Mouse (Mus musculus): ENCODE measurements around the gene Krt16. TPM values are rescaled to one million over a fixed set of nuclear protein-coding genes. Genes with fewer than 3 reads are reported as not detected.
"Not testable (repeated sequence)": the region's sequence is repeated elsewhere in the genome, so short reads cannot be mapped to it uniquely, and the experiment has no call there.

The Krt16 gene
- polyA plus RNA-seq, 1 experiment from 2014 or later, result not detected

DNA sequence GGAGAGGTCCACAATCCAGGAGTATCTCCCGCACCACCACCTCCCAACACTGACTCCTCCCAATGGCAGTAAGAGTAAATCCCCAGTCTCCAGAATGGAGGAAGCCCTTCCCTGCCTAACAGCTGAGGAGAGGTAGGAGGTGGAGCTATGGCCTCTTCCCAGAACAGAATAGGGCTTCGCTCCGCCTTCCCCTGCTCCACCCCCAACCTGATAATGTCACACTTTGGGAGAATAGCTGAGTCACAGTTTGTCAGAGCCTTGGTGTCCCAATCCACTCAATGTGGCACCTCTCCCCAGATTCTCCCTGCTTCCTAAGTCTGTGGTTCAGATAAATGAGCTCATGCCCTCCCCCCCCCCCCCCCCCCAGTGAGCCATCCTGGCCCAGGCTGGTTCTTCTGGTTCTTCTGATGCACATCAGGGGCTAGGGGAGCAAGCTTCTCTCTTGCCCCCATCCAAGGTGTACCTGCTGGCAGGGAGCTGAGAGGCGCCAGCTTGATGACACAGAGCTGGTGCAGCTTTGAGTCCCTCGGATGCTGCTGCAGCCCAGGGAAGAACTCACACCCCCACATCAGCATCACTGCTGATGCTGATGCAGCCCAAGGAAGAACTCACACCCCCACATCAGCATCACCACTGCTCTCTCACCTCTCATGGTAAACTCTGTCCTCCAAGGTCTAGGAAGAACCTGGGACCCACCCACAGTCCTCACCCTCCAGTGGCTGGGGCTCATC is 5.8 kb upstream of the Krt16 start:
- no peaks in the 10 kb centered on the region for H3K9me3 ChIP-seq
- no peaks in the 10 kb centered on the region for H3K36me3 ChIP-seq
- no peak overlapping the region for H3K4me2 ChIP-seq (replicated peaks)
- H3K27me3 ChIP-seq, result no peaks in the 10 kb centered on the region
- no peak for ATAC-seq (ENCODE audit: insufficient number of reproducible peaks, insufficient read depth, low FRiP score, low TSS enrichment)
- no peaks in the 10 kb centered on the region for H3K4me1 ChIP-seq
- no peak overlapping the region for H3K9ac ChIP-seq
- H3K27ac ChIP-seq, result no peak overlapping the region
- 65% methylated on average over 5 of the region's 5 CpGs for WGBS
- H3K4me3 ChIP-seq, result no peak overlapping the region

DNA sequence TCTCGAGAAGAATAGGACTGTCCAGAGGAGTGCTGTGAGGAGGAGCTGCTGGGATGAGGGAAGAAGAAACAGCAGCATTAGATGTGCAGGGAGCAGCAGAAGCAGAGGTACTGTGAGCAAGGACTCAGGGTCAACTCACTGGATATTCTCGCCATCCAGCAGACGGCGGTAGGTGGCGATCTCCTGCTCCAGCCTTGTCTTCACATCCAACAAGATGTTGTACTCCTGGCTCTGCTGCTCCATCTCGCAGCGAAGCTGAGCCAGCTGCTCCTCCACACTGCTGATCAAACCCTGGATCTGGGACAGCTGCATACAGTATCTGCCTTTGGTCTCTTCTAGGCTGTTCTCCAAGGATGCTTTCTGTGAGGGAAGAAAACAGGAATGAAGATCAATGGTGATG is 2.2 kb downstream of the Krt16 start:
- not testable (repeated sequence) for ATAC-seq (ENCODE audit: insufficient number of reproducible peaks, insufficient read depth, low FRiP score, low TSS enrichment); H3K4me3 ChIP-seq; H3K9ac ChIP-seq; H3K9me3 ChIP-seq; H3K27me3 ChIP-seq; H3K4me2 ChIP-seq (replicated peaks); H3K36me3 ChIP-seq; H3K4me1 ChIP-seq; H3K27ac ChIP-seq
- WGBS, result 78% methylated on average over 7 of the region's 7 CpGs

DNA sequence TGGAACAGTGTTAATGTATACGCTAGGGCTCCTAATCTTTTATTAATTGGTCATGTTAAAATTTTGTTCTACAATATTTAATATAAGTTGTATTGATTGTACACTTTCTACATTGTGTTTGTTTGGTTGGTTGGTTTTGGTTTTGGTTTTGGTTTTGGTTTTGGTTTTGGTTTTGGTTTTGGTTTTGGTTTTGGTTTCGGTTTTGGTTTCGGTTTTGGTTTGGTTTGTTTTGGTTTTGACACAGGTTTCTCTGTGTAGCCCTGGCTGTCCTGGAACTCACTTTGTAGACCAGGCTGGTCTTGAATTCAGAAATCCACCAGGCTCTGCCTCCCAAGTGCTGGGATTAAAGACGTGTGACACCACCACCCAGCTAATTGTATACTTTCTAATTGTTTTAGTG is 8.4 kb downstream of the Krt16 start:
- not testable (repeated sequence) for H3K4me3 ChIP-seq; H3K4me1 ChIP-seq; H3K9ac ChIP-seq; H3K27me3 ChIP-seq; H3K36me3 ChIP-seq; H3K9me3 ChIP-seq; H3K4me2 ChIP-seq (replicated peaks); ATAC-seq (ENCODE audit: insufficient number of reproducible peaks, insufficient read depth, low FRiP score, low TSS enrichment); H3K27ac ChIP-seq
- 90% methylated on average over 4 of the region's 4 CpGs for WGBS

DNA sequence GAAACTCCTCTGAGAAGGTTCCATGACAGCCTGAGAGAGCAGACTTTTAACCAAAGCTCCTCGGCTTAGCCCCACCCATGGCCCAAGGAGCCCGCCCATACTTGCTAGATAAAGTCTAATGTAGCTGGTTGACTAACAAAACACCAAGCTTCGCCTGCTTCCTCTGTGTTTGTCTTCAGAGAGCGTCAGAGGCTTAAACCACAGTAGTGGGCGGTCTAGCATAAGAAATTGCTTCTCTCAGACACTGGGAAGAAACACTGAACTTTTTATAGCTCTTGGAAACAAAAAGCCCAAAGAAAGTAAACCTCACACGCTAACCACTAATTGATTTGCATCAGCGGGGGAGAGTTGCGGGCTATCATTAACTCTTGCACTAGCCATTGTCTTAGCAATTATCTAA is 27.0 kb downstream of the Krt16 start:
- Histone ChIP-seq H3K4me3 (no peak overlapping the region), H3K36me3 (no peaks in the 10 kb centered on the region), H3K4me1 (no peaks in the 10 kb centered on the region), H3K9ac (no peak overlapping the region), H3K4me2 (replicated peaks) (no peak overlapping the region), H3K27me3 (no peaks in the 10 kb centered on the region), H3K27ac (no peak overlapping the region), H3K9me3 (0 out of 2 replicates have a peak, but pooled peaks cover 3% of the 10 kb centered on the region)
- 76% methylated on average over 8 of the region's 8 CpGs for WGBS
- ATAC-seq (ENCODE audit: insufficient number of reproducible peaks, insufficient read depth, low FRiP score, low TSS enrichment), result no peak

DNA sequence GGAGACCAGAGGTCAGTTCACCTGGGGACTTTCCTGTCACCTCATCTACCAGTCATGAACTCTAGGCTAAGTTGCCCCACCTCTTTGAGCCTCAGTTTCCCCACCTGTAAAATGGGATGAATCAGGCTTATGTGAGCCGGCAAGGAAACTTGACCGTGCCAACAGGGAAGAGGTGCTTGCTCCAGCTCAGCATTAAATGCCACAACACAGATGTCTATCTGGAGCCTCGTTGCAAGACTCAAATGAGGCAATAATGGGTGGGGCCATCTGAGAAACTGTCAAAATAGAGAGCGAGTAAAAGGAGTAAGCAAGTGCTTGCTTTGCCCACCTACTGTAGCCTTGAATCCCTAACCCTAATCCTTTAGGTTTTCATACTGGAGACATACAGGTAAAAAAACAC is 29.4 kb downstream of the Krt16 start:
- Histone ChIP-seq H3K36me3 (no peaks in the 10 kb centered on the region), H3K27me3 (no peaks in the 10 kb centered on the region), H3K4me2 (replicated peaks) (no peak overlapping the region), H3K9ac (no peak overlapping the region), H3K4me3 (no peak overlapping the region), H3K27ac (no peak overlapping the region), H3K4me1 (no peaks in the 10 kb centered on the region), H3K9me3 (no peaks in the 10 kb centered on the region)
- WGBS, result 82% methylated on average over 4 of the region's 4 CpGs
- no peak for ATAC-seq (ENCODE audit: insufficient number of reproducible peaks, insufficient read depth, low FRiP score, low TSS enrichment)

DNA sequence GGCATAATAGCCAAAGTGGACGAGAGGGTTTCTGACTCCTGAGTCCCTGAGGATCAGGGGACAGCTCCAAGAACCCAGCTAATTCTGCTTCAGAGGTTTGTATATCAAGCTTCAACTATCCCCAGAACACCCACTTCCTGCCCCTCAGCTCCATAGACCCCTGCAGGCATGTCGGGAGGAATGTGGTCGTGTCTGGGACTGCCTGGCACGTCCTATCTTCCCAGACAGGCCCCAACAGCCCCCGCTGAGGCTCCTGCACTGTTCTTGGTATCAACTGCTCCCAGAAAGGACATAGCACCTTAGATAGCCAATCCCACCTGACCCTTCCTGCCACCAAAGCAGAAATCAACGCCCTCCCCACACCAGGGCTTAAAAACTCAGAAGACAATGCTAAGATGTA is 40.2 kb downstream of the Krt16 start:
- H3K4me2 ChIP-seq (replicated peaks), result no peak overlapping the region
- no peaks in the 10 kb centered on the region for H3K36me3 ChIP-seq
- H3K9ac ChIP-seq, result no peak overlapping the region
- 45% methylated on average over 6 of the region's 6 CpGs for WGBS
- no peaks in the 10 kb centered on the region for H3K9me3 ChIP-seq
- no peak for ATAC-seq (ENCODE audit: insufficient number of reproducible peaks, insufficient read depth, low FRiP score, low TSS enrichment)
- H3K27ac ChIP-seq, result peak overlapping the region; percentile 63; the same call in 1 of the 2 replicates
- H3K4me1 ChIP-seq, result no peaks in the 10 kb centered on the region
- H3K4me3 ChIP-seq, result no peak overlapping the region
- no peaks in the 10 kb centered on the region for H3K27me3 ChIP-seq

DNA sequence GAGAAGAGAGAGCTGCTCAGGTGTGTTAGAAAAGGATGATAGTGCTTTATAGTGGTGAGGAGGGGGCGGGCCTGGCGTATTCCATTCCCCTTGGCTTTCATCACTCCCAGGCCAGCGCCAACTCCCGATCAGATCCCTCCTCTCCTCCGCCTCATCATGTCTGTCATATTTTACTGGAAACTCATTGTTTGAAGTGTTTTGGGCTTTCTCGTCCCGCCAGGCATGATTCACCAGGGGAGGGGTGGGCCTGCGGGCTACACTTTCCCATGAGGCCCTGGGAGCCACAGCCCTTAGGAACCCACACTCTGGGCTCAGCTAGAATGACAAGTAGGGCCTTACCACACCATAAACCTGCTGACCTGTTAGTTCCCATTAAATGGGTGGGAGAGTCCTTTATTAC is 41.2 kb downstream of the Krt16 start, which contains the start of gene Krt14:
TSS of gene Krt14 (minus strand) at position 51 of the 400 bp plus-strand sequence.
- peak within 1 kb of the TSS; percentile 63 for H3K27ac ChIP-seq
- WGBS, result 85% methylated on average over 8 of the region's 8 CpGs

DNA sequence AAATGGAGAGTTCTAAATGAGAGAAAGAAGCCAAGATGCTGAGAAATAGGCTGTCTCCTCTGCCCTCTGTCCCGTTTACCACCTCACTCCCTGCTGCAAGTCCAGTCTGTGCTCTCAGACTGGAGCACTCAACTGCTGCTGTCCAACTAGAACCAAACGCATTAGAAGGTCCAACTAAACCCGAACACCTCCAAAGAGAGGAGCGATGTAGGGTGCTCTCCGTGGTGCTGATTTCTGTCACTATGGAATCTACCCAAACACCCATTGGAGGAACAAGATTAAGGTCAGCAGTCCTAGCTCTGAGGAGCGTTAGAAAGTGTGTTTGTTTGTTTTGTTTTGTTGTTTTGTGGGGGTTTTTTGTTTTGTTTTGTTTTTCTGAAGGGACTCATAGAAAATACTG is 45.3 kb downstream of the Krt16 start:
- no peak overlapping the region for H3K27ac ChIP-seq
- no peaks in the 10 kb centered on the region for H3K9me3 ChIP-seq
- no peak for ATAC-seq (ENCODE audit: insufficient number of reproducible peaks, insufficient read depth, low FRiP score, low TSS enrichment)
- no peak overlapping the region for H3K9ac ChIP-seq
- H3K4me3 ChIP-seq, result no peak overlapping the region
- H3K4me1 ChIP-seq, result no peaks in the 10 kb centered on the region
- WGBS, result 22% methylated on average over 6 of the region's 6 CpGs
- no peaks in the 10 kb centered on the region for H3K36me3 ChIP-seq
- no peaks in the 10 kb centered on the region for H3K27me3 ChIP-seq
- H3K4me2 ChIP-seq (replicated peaks), result no peak overlapping the region

More for the DNA sequence above, 41.2 kb downstream of the Krt16 start, which contains the start of gene Krt14:
- no peak within 1 kb of the TSS for H3K4me2 ChIP-seq (replicated peaks)
- no peaks in the 10 kb centered on the region for H3K27me3 ChIP-seq
- no peaks in the 10 kb centered on the region for H3K36me3 ChIP-seq
- ATAC-seq (ENCODE audit: insufficient number of reproducible peaks, insufficient read depth, low FRiP score, low TSS enrichment), result no peak
- H3K9me3 ChIP-seq, result no peaks in the 10 kb centered on the region
- no peaks in the 10 kb centered on the region for H3K4me1 ChIP-seq
- H3K9ac ChIP-seq, result no peak within 1 kb of the TSS
- 0 out of 2 replicates have a peak within 1 kb of the TSS, but pooled peaks have one; percentile 2 for H3K4me3 ChIP-seq

DNA sequence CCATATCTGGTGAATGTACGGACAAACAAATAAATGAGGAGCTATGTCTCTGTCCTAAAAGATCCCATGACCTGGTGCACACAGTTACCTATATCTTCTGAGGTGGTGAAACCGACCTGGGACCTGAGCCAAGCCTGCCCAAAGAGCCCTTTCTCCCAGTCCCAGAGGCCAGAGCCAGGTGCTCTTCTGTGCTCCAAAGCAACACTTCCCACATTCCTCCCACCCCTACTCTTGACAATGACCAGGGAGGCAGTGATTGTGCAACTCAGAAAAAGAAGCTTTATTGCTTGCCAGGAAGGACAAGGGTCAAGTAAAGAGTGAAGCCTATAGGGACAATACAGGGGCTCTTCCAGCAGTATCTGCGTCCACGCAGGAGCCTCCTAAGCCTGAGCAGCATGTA is 45.8 kb downstream of the Krt16 start:
- no peak overlapping the region for H3K4me2 ChIP-seq (replicated peaks)
- no peaks in the 10 kb centered on the region for H3K36me3 ChIP-seq
- H3K9ac ChIP-seq, result no peak overlapping the region
- H3K4me1 ChIP-seq, result no peaks in the 10 kb centered on the region
- H3K9me3 ChIP-seq, result no peaks in the 10 kb centered on the region
- ATAC-seq (ENCODE audit: insufficient number of reproducible peaks, insufficient read depth, low FRiP score, low TSS enrichment), result no peak
- no peak overlapping the region for H3K27ac ChIP-seq
- 77% methylated on average over 4 of the region's 4 CpGs for WGBS
- H3K27me3 ChIP-seq, result no peaks in the 10 kb centered on the region
- H3K4me3 ChIP-seq, result no peak overlapping the region

DNA sequence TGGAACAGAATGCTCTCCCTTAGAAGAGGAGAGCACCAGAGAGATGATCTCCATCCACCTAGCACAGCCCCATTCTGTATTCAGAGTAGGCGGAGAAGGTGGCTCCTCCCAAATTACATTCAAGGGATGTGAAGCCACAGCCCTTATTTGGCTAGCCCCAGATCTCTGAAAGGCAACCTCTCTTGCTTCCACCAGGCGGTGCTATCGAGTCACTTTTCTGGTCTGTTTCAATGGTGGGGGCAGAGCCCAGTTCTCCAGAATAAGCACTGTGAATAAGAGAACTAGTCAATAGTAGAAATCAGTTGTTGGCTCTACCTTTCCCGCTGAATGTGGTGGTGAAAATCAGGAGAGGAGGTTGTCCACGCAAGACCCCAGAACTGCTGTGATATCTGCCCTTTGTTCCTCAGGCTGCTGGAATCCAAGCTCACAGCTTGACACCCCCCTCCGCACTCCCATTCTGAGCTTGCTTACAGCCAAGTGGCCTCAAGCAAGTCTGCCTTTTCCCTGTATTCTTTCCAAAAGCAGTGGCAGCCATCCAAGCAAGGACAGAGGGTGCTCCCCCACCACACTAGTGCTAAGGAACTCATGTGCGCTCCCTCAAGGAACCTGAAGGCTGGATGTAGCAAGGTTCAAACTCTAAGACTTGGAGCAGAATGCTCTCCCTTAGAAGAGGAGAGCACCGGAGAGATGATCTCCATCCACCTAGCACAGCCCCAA is 48.4 kb downstream of the Krt16 start:
- no peak for ATAC-seq (ENCODE audit: insufficient number of reproducible peaks, insufficient read depth, low FRiP score, low TSS enrichment)
- no peak overlapping the region for H3K9ac ChIP-seq
- H3K4me3 ChIP-seq, result no peak overlapping the region
- H3K4me2 ChIP-seq (replicated peaks), result no peak overlapping the region
- no peaks in the 10 kb centered on the region for H3K4me1 ChIP-seq
- 42% methylated on average over 8 of the region's 8 CpGs for WGBS
- no peaks in the 10 kb centered on the region for H3K36me3 ChIP-seq
- H3K9me3 ChIP-seq, result no peaks in the 10 kb centered on the region
- no peak overlapping the region for H3K27ac ChIP-seq
- no peaks in the 10 kb centered on the region for H3K27me3 ChIP-seq

DNA sequence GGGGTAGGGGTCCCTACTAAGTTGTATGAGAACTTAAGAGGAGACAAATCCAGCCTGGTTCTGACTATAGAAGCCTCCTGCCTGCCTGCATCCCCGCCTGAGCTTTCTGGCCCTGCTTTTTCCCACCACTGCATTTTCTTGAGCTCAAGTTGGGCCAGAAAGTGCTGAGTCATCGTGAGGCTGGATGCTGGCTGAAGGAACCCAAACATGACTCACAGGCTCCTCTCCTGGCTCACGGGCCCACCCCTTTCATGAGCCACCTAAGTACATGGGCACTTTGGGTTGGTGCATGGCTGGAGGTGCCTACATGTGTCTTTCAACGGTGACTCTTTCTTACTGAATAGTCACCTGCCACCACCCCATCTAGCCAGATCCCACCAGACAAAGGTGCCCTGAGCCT is 50.0 kb downstream of the Krt16 start:
- Histone ChIP-seq H3K36me3 (no peaks in the 10 kb centered on the region), H3K9ac (no peak overlapping the region), H3K9me3 (no peaks in the 10 kb centered on the region), H3K27me3 (no peaks in the 10 kb centered on the region), H3K4me2 (replicated peaks) (no peak overlapping the region), H3K4me3 (no peak overlapping the region), H3K4me1 (no peaks in the 10 kb centered on the region), H3K27ac (no peak overlapping the region)
- 80% methylated on average over 4 of the region's 4 CpGs for WGBS
- no peak for ATAC-seq (ENCODE audit: insufficient number of reproducible peaks, insufficient read depth, low FRiP score, low TSS enrichment)

Data from embryonic facial prominence, embryonic 12.5 days (tissue).